Mouse (Mus musculus): ENCODE results near the gene Pemt.

- TF ChIP-seq CTCF (IDR thresholded peaks at IDR 0.05; ENCODE audit: low read depth) (no peak), EP300 (IDR thresholded peaks at IDR 0.05; ENCODE audit: low read depth) (no peak)
Measured at GRCm38 (mm10) chr11:59994318-59994717, 52.0 kb downstream of the Pemt start.

Measured in liver, postnatal 0 days (tissue).